Mouse (Mus musculus): ENCODE measurements at regions not wholly inside any gene's neighbourhood (a gene's known extent, or its start where the extent isn't known, plus 50 kb on each side); places are given as distances from the start of the nearest gene placed in this dataset.

- Histone ChIP-seq H3K27me3 (ENCODE audit: control insufficient read depth, insufficient read depth, low read depth, low read length) (no peaks in the 10 kb centered on the region), H3K4me2 (ENCODE audit: low read depth, low read length) (no peak overlapping the region), H3K9ac (ENCODE audit: low read depth, low read length) (no peak overlapping the region), H3K27ac (ENCODE audit: low read length) (no peak overlapping the region), H3K36me3 (ENCODE audit: control insufficient read depth, insufficient read depth) (no peaks in the 10 kb centered on the region), H3K4me1 (ENCODE audit: control insufficient read depth, low read depth, low read length) (no peaks in the 10 kb centered on the region), H3K9me3 (replicated peaks; ENCODE audit: control insufficient read depth, low read length) (no peaks in the 10 kb centered on the region), H3K4me3 (ENCODE audit: low read depth, low read length) (no peak overlapping the region)
- no peak for ATAC-seq (ENCODE audit: low read depth)
- WGBS (ENCODE audit: insufficient replicate concordance): 64% methylated on average over 13 of the region's 13 CpGs
These were observed 413.7 kb downstream of the Rps24 start for GRCm38 (mm10) chr14:24900501-24901179.

- Histone ChIP-seq H3K4me2 (ENCODE audit: low read depth, low read length) (no peak overlapping the region), H3K4me1 (ENCODE audit: control insufficient read depth, low read depth, low read length) (no peaks in the 10 kb centered on the region), H3K9me3 (replicated peaks; ENCODE audit: control insufficient read depth, low read length) (no peaks in the 10 kb centered on the region), H3K9ac (ENCODE audit: low read depth, low read length) (no peak overlapping the region), H3K27me3 (ENCODE audit: control insufficient read depth, insufficient read depth, low read depth, low read length) (no peaks in the 10 kb centered on the region), H3K4me3 (ENCODE audit: low read depth, low read length) (no peak overlapping the region), H3K36me3 (ENCODE audit: control insufficient read depth, insufficient read depth) (no peaks in the 10 kb centered on the region), H3K27ac (ENCODE audit: low read length) (no peak overlapping the region)
- 53% methylated on average over 7 of the region's 7 CpGs for WGBS (ENCODE audit: insufficient replicate concordance)
- ATAC-seq (ENCODE audit: low read depth): no peak
These were observed 414.8 kb downstream of the Rps24 start for GRCm38 (mm10) chr14:24901726-24902125.

- ATAC-seq (ENCODE audit: low read depth): no peak
- no peaks in the 10 kb centered on the region for H3K27me3 ChIP-seq (ENCODE audit: control insufficient read depth, insufficient read depth, low read depth, low read length)
- no peaks in the 10 kb centered on the region for H3K36me3 ChIP-seq (ENCODE audit: control insufficient read depth, insufficient read depth)
- no peak overlapping the region for H3K9ac ChIP-seq (ENCODE audit: low read depth, low read length)
- H3K4me1 ChIP-seq (ENCODE audit: control insufficient read depth, low read depth, low read length): no peaks in the 10 kb centered on the region
- H3K4me2 ChIP-seq (ENCODE audit: low read depth, low read length): no peak overlapping the region
- no peak overlapping the region for H3K4me3 ChIP-seq (ENCODE audit: low read depth, low read length)
- no peak overlapping the region for H3K27ac ChIP-seq (ENCODE audit: low read length)
- no peaks in the 10 kb centered on the region for H3K9me3 ChIP-seq (replicated peaks; ENCODE audit: control insufficient read depth, low read length)
- 8% methylated on average over 3 of the region's 4 CpGs for WGBS (ENCODE audit: insufficient replicate concordance)
These were observed 415.9 kb downstream of the Rps24 start for GRCm38 (mm10) chr14:24902870-24903269.

- Histone ChIP-seq H3K4me2 (ENCODE audit: low read depth, low read length) (no peak overlapping the region), H3K27me3 (ENCODE audit: control insufficient read depth, insufficient read depth, low read depth, low read length) (no peaks in the 10 kb centered on the region), H3K9me3 (replicated peaks; ENCODE audit: control insufficient read depth, low read length) (no peaks in the 10 kb centered on the region), H3K4me3 (ENCODE audit: low read depth, low read length) (no peak overlapping the region), H3K27ac (ENCODE audit: low read length) (no peak overlapping the region), H3K4me1 (ENCODE audit: control insufficient read depth, low read depth, low read length) (no peaks in the 10 kb centered on the region), H3K9ac (ENCODE audit: low read depth, low read length) (no peak overlapping the region), H3K36me3 (ENCODE audit: control insufficient read depth, insufficient read depth) (no peaks in the 10 kb centered on the region)
- 63% methylated on average over 6 of the region's 6 CpGs for WGBS (ENCODE audit: insufficient replicate concordance)
- ATAC-seq (ENCODE audit: low read depth): no peak
These were observed 417.8 kb downstream of the Rps24 start for GRCm38 (mm10) chr14:24904712-24905111.

- Histone ChIP-seq H3K36me3 (ENCODE audit: control insufficient read depth, insufficient read depth) (no peaks in the 10 kb centered on the region), H3K9me3 (replicated peaks; ENCODE audit: control insufficient read depth, low read length) (no peaks in the 10 kb centered on the region), H3K4me2 (ENCODE audit: low read depth, low read length) (no peak overlapping the region), H3K27ac (ENCODE audit: low read length) (no peak overlapping the region), H3K9ac (ENCODE audit: low read depth, low read length) (no peak overlapping the region), H3K27me3 (ENCODE audit: control insufficient read depth, insufficient read depth, low read depth, low read length) (no peaks in the 10 kb centered on the region), H3K4me1 (ENCODE audit: control insufficient read depth, low read depth, low read length) (no peaks in the 10 kb centered on the region), H3K4me3 (ENCODE audit: low read depth, low read length) (no peak overlapping the region)
- 21% methylated on average over 7 of the region's 7 CpGs for WGBS (ENCODE audit: insufficient replicate concordance)
- no peak for ATAC-seq (ENCODE audit: low read depth)
These were observed 420.0 kb downstream of the Rps24 start for GRCm38 (mm10) chr14:24906916-24907315.

GRCm38 (mm10) chr14:24908377-24908776 is 421.5 kb downstream of the Rps24 start:
- WGBS (ENCODE audit: insufficient replicate concordance): 84% methylated on average over 4 of the region's 4 CpGs
- Histone ChIP-seq H3K36me3 (ENCODE audit: control insufficient read depth, insufficient read depth) (no peaks in the 10 kb centered on the region), H3K4me2 (ENCODE audit: low read depth, low read length) (no peak overlapping the region), H3K9ac (ENCODE audit: low read depth, low read length) (no peak overlapping the region), H3K27ac (ENCODE audit: low read length) (no peak overlapping the region), H3K27me3 (ENCODE audit: control insufficient read depth, insufficient read depth, low read depth, low read length) (no peaks in the 10 kb centered on the region), H3K9me3 (replicated peaks; ENCODE audit: control insufficient read depth, low read length) (no peaks in the 10 kb centered on the region), H3K4me1 (ENCODE audit: control insufficient read depth, low read depth, low read length) (no peaks in the 10 kb centered on the region), H3K4me3 (ENCODE audit: low read depth, low read length) (no peak overlapping the region)
- ATAC-seq (ENCODE audit: low read depth): no peak

- Histone ChIP-seq H3K27ac (ENCODE audit: low read length) (no peak overlapping the region), H3K4me1 (ENCODE audit: control insufficient read depth, low read depth, low read length) (no peaks in the 10 kb centered on the region), H3K36me3 (ENCODE audit: control insufficient read depth, insufficient read depth) (no peaks in the 10 kb centered on the region), H3K9ac (ENCODE audit: low read depth, low read length) (no peak overlapping the region), H3K9me3 (replicated peaks; ENCODE audit: control insufficient read depth, low read length) (no peaks in the 10 kb centered on the region), H3K27me3 (ENCODE audit: control insufficient read depth, insufficient read depth, low read depth, low read length) (no peaks in the 10 kb centered on the region), H3K4me3 (ENCODE audit: low read depth, low read length) (no peak overlapping the region), H3K4me2 (ENCODE audit: low read depth, low read length) (no peak overlapping the region)
- ATAC-seq (ENCODE audit: low read depth): no peak
- WGBS (ENCODE audit: insufficient replicate concordance): 73% methylated on average over 6 of the region's 6 CpGs
These were observed 424.7 kb downstream of the Rps24 start for GRCm38 (mm10) chr14:24911621-24912020.

- Histone ChIP-seq H3K4me1 (ENCODE audit: control insufficient read depth, low read depth, low read length) (no peaks in the 10 kb centered on the region), H3K9ac (ENCODE audit: low read depth, low read length) (no peak overlapping the region), H3K36me3 (ENCODE audit: control insufficient read depth, insufficient read depth) (no peaks in the 10 kb centered on the region), H3K4me3 (ENCODE audit: low read depth, low read length) (no peak overlapping the region), H3K9me3 (replicated peaks; ENCODE audit: control insufficient read depth, low read length) (no peaks in the 10 kb centered on the region), H3K27me3 (ENCODE audit: control insufficient read depth, insufficient read depth, low read depth, low read length) (no peaks in the 10 kb centered on the region), H3K27ac (ENCODE audit: low read length) (no peak overlapping the region), H3K4me2 (ENCODE audit: low read depth, low read length) (no peak overlapping the region)
- ATAC-seq (ENCODE audit: low read depth): no peak
- WGBS (ENCODE audit: insufficient replicate concordance): 61% methylated on average over 3 of the region's 3 CpGs
These were observed 432.1 kb downstream of the Rps24 start for GRCm38 (mm10) chr14:24919056-24919455.

GRCm38 (mm10) chr14:24922006-24922405 is 435.1 kb downstream of the Rps24 start:
- no peak overlapping the region for H3K27ac ChIP-seq (ENCODE audit: low read length)
- H3K9me3 ChIP-seq (replicated peaks; ENCODE audit: control insufficient read depth, low read length): no peaks in the 10 kb centered on the region
- WGBS (ENCODE audit: insufficient replicate concordance): 72% methylated on average over 10 of the region's 10 CpGs
- ATAC-seq (ENCODE audit: low read depth): no peak
- no peaks in the 10 kb centered on the region for H3K36me3 ChIP-seq (ENCODE audit: control insufficient read depth, insufficient read depth)
- no peaks in the 10 kb centered on the region for H3K4me1 ChIP-seq (ENCODE audit: control insufficient read depth, low read depth, low read length)
- no peak overlapping the region for H3K4me2 ChIP-seq (ENCODE audit: low read depth, low read length)
- no peaks in the 10 kb centered on the region for H3K27me3 ChIP-seq (ENCODE audit: control insufficient read depth, insufficient read depth, low read depth, low read length)
- H3K4me3 ChIP-seq (ENCODE audit: low read depth, low read length): no peak overlapping the region
- no peak overlapping the region for H3K9ac ChIP-seq (ENCODE audit: low read depth, low read length)
